Mouse (Mus musculus): ENCODE data around the gene E2f1.

DNA sequence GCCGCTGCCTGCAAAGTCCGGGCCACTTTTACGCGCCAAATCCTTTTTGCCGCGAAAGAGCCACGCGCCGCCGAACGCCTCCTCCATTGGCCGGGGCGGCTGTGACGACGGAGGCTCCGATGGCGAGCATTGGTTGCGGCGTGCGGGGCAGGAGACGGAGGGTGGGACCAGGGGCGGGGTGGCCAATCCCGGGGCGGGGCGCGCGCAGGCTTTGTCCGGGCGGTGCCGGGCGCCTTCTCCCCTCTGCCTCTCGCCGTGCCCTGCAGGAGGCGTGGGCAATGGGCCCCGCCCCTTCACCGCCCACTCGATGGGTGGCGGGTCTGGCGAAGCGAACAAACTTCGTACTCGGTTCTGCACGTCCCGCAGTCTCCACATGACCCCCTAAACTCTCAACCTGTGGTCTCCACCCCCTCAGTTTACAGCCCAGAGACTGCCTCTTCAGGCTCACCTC, at the start of gene E2f1:
- TF ChIP-seq CTCF (IDR thresholded peaks at IDR 0.05; ENCODE audit: low read depth) (peak; percentile 33), EP300 (IDR thresholded peaks at IDR 0.05; ENCODE audit: low read depth) (no peak)

All from liver, postnatal 0 days (tissue).